Mouse (Mus musculus): Measurements from ENCODE around the gene Ppp1r16b.

Ppp1r16b gene

GRCm38 (mm10) chr2:158771066-158771763 is 106.0 kb downstream of the Ppp1r16b start:
- DNase-seq = no peak

DNA sequence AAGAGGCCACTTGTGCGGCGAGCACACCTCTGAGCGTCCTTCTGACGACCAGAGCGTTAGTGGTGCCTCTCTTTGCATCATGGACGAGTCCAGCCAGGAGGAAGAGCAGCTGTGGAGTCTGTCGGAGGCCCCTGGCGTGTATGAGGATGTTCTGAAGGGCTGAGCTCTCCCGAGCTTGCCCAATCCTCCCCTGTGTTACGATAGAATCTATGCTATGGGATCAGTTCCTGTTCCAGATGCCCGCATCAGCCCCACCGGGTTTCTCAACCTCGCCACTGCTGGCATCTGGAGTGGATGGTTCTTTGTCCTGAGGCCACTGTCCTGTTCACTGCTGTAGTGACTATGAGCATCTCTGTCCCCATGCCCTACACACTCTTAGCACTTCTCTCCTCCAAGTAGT is 107.6 kb downstream of the Ppp1r16b start:
- no peak for DNase-seq

DNA sequence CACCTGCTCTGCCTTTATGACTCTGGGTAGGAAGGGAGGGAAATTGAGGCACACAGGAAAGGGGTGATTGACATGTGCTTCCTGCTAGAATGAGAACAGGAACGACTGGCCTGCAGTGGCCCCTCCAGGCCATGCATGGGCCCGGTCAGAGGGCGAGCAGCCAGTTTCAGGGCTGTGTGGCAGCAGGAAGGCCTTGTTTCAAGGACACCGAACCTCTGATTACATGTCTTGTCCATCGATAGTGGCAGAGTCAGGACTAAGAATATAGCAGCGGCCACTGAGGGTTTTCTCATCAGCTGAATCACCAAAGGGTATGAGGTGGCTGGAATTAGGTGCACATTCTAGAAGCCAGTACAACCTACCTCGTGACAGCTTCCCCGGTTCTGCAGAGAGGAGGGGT is 109.7 kb downstream of the Ppp1r16b start:
- DNase-seq = no peak

DNA sequence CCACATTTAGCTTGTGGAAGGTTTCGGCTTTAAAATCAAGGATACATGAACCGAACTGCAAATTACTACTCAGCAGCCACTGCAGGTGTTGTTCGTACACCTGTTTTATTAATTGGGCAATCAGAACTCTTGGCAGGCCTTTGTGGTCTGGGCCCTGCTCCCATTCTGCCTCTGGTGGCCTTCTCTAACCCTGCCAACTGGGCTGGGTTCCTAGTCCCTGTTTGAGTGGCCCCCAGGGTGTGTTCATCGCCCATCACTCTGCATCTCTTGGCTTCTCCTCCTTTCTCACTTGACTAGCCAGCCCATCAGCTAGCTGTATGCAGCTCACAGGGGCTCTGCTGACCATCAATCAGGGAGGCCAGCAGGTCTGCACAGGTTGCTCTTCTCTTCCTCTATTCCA is 111.5 kb downstream of the Ppp1r16b start:
- DNase-seq = no peak

- DNase-seq = no peak
These were observed 112.3 kb downstream of the Ppp1r16b start for GRCm38 (mm10) chr2:158777490-158777889.

DNA sequence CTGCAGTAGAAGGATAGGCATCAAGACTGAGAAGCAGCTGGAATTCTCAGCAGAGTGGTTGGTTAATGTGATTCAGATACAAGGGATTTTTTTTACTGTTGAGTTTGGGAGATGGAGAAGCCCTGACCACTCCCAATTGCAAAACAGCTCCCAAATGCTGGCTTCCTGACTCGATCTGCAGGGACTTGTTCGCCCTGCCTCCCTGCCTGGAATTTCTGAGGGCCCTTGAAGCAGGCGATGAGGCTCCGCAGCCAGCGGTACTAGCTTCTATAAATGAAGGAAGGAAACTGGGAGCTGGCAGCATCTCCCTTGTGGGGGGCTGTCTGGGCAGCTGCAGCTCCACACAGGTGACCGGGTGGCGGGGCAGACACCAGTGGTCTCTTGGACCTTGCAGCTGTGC is 113.2 kb downstream of the Ppp1r16b start:
- peak; percentile 36 to 42 for DNase-seq

DNA sequence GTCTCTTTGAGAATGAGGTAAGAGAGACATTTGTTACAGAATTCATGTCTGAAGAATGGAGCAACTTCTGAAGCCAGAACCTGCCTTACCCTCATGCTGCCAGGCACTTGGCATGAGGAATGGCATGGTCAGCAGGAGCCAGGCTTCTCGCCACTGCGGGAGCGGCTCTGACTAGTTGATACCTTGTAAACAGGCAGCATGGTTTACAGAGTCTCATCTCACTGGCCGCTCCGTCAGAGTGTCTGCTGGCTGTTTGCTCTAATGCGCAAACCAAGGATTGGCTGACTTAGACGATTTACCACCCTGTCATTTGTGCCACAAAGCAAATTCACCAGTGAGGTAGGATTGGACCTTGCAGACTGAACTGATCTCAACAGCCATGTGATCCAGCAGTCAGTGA is 115.9 kb downstream of the Ppp1r16b start:
- no peak for DNase-seq

DNA sequence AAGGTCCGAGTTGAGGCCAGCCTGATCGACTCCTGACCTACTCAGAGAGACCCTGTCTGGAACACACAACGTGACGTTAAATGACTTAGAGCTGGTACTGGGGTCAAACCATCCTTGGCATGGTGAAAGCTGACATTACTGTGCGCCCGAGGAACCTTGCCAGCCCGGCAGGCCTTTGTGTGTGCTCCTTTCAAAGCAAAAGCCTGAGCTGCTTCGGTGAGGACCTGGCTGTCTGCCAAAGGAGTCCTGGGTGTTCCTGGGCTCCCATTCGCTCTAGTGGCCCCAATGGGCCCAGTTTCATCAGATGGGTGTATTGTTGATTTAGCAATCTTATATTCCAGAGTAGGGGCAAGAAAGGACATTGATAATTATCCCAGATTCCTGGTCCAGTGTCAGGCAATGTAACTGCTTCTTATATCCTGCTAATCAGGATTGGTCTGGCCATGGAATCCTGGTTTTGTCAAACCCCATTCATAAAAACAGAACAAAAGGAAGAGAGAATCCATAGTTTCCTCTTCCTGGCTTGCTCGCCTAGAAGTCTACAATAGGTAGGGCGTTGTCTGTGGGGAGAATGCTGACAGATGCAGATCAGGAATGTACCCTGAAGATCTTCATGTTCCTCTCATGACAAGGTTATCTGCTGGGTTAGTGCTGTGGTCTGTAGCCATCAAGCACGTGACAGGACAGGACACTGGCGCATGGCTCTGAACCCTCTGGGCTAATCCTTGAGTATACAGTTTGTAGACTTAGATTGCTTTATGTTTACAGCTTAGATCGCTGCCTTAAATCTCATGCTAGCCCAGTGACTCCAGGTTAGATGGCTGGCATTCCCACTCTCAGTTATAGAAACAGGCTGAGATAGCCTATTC is 122.0 kb downstream of the Ppp1r16b start:
- DNase-seq = peak in 1 of 2 experiments; percentile 35

DNA sequence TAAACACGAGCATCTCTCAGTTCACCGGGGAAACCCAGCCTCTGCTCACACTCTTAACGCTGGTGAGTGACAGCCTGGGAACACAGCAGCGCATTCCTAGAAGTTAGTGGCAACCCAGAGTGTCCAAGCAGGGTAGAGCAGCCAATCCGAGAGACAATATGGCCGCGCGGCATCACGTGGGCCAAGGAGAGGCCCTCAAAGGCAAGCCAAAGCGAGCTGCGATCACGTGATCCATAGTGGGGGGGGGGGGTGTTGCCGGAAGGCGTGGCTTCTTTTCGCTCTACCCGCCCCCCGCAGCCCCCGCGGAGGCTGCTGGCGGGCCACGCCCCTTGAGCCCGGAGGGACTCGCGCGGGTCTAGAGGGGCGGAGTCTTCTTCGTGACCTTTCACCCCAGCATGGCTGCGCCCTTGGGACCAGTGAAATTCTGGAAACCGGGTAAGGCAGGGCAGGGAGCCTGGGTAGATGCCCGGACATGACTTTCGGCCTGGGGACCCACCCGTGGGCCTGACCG is 129.4 kb downstream of the Ppp1r16b start, which contains the start of gene Dhx35:
Gene Dhx35, plus strand, starts transcription at position 314 of the 511 bp plus-strand sequence.
- peak; percentile 94 to 96 for DNase-seq

DNA sequence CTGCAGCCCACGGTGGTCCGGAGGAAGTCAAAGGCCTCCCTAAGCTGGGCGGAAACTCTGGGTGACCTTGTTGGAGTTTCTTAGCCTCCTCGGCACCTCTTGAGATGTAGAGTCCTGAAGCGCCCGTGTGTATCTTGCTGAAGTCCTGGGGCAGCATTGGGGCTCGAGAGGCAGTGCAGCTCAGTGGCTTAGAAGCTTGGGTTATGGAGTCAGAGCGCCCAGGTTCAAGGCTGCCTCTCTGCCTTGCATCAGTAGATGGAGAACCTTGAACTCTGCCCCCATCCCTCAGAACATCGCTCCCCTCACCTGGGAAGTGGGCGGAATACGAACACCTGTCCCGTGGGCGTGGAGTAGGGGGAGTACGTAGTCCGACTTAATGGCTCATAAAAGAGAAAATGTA is 129.8 kb downstream of the Ppp1r16b start:
- DNase-seq = no peak

GRCm38 (mm10) chr2:158795875-158796274 is 130.7 kb downstream of the Ppp1r16b start:
- no peak for DNase-seq

- no peak for DNase-seq
These were observed 134.1 kb downstream of the Ppp1r16b start for GRCm38 (mm10) chr2:158799328-158799727.

DNA sequence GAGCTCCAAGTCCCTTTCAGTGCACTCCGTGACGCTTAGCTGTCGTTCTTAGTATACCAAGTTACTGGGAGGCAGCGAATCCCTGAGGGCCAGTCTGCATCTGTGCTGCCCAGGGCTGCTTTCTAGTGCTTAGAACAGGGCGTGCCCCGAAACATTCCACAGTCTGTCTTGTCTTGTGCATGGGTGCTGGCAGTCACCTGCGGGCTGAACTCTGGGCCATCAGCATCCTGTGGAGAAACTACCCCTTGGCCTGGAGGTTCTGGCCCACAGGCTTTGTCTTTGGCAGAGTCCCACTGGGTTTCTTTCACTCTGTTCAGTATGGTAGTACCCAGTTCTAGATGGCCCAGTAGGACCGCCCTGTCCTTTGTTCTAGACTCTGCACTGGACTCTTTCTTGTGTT is 135.6 kb downstream of the Ppp1r16b start:
- DNase-seq = no peak

- no peak for DNase-seq
These were observed 138.4 kb downstream of the Ppp1r16b start for GRCm38 (mm10) chr2:158803575-158803974.

DNA sequence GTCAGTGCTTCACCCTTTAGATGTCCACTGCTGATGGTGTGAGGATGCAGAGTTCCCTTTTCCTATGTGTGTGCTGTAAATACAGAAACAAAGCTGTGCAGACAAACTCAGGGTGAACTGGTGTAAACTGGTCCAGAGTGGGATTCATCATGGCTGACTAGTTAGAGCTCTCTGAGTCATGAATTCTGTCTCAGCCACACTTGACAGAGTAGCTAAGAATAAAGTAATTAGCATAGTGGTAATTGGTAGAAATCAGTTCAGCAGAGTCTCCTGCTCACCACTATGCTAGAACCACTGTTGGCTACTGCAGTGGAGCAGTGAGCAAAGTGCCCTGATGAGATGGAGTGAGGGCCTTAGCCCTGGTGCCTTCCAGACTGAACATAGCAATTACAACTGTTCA is 150.5 kb downstream of the Ppp1r16b start:
- DNase-seq = no peak

Measured in lung, adult 18-20 months (tissue).